Mouse (Mus musculus) heart, adult 11 months (tissue): ENCODE measurements around the gene Wasl.

ENCODE experiments used
- DNase-seq: peaks from one replicate; pipeline ENCODE4 v3.0.0; 2022

Wasl gene

DNA sequence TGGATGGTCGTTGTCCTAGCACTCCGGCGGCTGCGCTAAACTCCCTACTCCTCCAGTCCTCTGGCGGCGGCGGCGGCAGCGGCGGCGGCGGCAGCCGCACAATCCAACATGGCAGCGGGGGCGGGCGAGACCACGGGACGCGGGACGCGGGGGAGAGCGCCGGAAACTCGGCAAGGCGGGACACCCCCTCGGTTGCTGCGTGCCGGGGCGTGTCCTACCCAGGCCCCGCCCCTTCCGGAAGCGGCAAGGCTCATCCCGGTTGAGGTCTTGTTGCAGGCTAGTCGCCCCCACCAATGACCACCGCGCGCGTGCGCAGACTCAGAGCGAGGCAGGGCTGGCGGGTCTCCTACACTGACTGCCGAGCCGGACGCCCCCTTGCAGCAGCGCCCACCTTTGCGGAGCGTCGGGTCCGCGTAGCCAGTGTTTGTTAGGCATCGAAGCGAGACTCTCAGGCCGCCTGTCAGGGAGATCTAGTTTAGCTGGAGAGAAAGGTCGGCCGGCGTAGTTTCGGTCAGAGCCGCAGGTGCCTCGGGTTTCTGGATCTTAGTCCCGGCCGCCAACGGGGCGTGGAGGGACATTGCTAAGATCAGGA, at the start of gene Wasl:
Gene Wasl (minus strand): TSS at position 143 of the 592 bp plus-strand sequence.
- DNase-seq = peak; percentile 100

GRCm38 (mm10) chr6:24707499-24707898, 42.7 kb upstream of the Wasl start:
- peak; percentile 59 for DNase-seq

- DNase-seq = peak; percentile 66
Observed at GRCm38 (mm10) chr6:24707090-24707489, 42.3 kb upstream of the Wasl start.

DNA sequence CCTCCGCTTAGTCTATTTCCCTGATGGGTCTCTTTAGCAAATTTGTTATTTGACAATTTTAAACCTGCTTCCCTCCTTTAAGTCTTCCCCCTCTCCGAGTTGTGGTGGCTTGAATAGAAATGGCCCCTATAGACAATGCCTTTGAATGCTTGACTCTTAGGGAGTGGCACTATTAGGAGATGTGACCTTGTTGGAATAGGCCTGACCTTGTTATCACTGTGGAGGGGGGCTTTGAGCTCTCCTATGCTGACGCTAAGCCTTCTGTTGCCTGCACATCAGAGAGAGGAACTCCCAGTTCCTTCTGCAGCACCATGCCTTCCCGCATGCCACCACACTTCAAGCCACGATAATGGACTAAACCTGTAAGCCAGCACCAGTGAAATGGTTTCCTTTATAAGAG, 32.4 kb upstream of the Wasl start:
- DNase-seq = no peak

GRCm38 (mm10) chr6:24696117-24696516, 31.3 kb upstream of the Wasl start:
- DNase-seq = no peak

DNA sequence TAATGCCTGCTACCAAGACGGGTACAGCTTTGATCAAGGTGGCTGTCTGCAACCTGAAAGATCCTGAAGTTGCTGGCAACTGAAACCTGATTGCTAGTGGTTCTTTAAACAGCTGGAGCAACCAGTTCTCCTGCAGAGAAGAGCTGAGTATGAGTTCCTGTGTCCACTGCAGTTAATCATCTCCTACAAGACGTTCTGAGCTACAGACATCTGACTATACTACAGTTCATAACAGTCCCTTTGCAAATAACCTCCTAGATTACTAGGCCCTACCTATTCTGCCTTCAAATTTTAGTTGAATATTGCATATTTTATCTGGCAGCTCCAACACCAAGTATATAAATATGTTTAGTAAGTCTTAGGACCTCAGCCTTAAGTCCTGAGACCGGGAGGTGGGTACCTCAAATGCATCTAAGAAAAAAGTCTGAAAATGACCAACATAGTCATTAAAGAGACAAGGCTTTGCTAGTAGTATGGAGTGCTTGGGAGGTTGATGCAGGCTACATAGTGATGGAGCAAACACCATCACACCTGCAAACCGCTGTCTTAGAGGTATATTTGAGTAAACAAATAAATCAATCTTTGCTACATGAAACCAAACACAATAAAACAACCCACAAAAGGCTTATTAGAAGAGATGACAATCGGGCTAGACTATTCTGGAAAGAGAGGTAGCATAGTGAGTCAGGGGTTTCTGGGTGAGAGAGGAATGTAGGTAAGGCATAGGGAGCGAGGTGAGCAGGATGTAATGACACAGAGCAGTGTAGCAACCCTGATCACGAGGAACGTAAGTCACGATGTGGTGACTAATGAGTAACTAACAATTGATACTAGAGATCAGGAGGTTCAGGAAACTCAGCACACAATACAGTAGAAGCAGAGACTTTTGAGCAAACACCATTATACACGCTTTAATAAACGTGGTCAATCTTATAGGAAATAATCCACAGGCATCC, 29.9 kb upstream of the Wasl start:
- peak; percentile 35 for DNase-seq

- DNase-seq = no peak
Observed at GRCm38 (mm10) chr6:24687871-24688270, 23.1 kb upstream of the Wasl start.

GRCm38 (mm10) chr6:24683113-24683512, 18.3 kb upstream of the Wasl start:
- DNase-seq = no peak

DNA sequence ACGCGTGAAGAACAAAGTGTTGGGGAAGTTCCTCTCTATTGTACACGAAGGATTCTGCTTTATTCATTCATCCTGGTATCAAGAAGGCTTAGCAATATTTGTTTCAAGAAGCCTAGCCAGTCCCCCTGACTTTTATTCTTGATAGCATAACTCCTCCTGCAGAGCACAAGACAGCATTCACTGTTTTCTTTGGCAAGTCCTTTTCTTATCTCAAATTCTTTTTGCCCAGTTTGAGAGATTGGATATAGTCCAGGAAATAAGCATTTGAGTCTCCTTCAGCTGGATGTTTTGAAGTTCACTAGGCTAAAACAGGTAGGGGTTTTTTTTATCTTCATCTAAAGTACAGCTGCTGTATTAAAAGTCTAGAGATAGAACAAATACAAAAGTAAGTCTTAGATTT, 3.0 kb upstream of the Wasl start:
- no peak for DNase-seq

GRCm38 (mm10) chr6:24666248-24666647, 1.4 kb upstream of the Wasl start:
- DNase-seq = no peak

- peak; percentile 97 for DNase-seq
Observed at GRCm38 (mm10) chr6:24664133-24664866, 509 bp downstream of the Wasl start.

DNA sequence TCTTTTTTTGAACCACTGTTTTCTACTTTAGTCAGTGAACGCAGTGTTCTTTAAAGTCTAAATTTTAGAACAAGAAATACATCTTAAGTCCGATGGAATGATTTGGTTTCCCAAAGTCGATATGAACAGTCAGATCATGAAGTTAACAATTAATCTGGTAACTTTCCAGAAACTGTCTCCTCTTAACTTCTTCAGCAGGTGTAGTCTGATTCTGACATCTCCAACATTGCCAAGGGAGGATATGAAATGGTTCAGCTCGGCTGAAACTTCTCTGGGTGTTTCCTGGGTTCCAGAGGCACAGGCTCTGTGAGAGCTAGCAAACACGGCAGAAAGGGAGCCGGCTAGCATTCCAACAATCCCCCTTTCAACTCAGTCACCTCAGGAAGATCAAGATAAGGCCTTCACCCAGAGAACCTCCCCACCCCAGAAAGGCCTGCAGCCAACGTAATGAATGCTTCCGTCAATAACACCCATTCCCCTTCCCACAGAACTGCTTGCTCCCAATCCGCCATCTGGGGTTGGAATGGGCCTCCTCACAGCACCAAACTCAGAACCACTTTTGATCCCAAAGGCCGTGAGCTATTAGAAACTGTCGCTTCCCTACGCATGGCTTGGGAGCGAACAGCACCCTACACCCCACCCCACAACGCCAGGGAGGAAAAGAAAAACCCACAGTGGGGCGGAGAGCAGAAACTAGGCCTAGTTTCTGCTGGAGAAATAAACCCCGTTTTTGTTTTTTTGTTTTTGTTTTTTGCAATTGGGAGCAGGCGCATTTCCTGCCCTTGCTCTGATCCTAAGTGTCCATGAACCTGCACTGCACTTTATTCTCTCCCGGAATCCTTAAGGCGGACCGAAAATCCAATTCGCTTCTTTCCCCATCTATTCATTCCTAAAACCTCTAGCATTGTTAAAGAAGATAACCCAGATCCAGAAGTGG, 1.3 kb downstream of the Wasl start:
- peak; percentile 94 for DNase-seq

DNA sequence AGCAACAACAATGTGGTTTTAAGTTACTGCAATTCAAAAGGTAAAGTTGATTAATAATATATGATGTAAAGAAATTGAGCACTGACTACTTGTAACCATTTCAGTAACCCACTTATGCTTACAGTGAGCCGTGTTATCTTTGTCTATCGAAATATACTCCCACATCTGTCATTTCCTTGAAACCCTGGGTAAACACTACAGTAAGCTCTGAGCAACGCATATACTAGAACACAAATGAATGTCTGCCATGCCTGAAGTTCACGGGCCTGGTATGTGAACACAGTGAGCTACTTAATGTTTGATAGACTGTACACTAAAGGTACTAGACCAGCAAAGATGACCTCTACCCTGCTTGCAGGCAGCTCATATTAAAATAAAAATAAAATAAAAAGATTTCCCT, 2.3 kb downstream of the Wasl start:
- DNase-seq = peak; percentile 60

- DNase-seq = no peak
Observed at GRCm38 (mm10) chr6:24661879-24662278, 2.9 kb downstream of the Wasl start.

DNA sequence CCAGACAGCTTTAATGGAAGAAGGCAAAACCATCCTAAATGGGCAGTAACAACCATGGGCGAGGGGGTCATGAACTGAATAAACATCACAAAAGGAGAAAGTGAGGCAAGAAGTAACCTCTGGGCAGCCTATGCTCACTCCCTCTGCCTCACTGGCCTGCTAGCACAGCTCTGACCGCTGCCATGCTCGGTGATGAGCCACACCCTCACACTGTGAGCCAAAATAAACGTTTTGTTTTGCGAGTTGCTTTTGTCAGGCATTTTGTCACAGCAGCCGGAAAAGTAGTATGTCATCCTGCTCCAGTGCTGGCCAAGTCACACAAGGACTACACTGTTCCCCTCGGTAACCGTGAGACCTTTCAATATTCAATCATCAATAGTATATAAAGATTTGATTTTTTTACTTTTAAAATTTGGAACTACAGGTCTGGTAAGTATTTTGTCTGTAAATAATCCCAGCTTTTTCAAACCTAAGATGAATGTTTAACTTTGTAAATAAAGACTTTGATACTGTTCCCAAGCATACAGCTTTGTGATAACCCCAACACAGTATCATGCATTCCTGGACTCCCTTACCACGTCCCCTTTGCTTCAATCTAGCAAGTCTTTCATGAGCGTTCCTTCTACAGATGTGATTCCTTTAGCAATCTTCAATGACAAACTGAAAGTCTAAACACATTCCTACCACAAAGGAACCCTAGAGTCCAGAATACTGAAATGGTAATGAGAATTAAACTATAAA, 7.0 kb downstream of the Wasl start:
- DNase-seq = peak; percentile 91

- peak; percentile 89 for DNase-seq
Observed at GRCm38 (mm10) chr6:24656094-24656493, 8.7 kb downstream of the Wasl start.

- DNase-seq = peak; percentile 86
Observed at GRCm38 (mm10) chr6:24651538-24651937, 13.3 kb downstream of the Wasl start.

DNA sequence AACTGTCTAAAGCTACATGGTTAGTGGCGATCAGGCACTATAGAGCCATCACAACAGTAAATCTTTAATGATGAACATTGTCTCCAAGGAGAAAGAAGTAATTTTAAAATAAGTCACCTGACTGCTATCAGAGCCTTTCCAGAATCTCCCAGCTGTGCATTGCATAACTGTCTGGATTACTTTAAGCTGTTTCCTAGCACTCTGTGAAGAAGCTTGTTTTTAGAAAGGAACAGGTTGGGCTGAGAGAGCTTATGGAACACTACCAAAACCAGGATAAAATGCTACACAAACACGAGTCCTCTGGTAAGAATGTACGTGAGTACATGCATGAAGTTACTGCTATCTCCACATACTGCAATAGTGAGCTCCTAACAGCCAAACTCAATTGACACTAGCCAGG, 14.1 kb downstream of the Wasl start:
- DNase-seq = peak; percentile 57

DNA sequence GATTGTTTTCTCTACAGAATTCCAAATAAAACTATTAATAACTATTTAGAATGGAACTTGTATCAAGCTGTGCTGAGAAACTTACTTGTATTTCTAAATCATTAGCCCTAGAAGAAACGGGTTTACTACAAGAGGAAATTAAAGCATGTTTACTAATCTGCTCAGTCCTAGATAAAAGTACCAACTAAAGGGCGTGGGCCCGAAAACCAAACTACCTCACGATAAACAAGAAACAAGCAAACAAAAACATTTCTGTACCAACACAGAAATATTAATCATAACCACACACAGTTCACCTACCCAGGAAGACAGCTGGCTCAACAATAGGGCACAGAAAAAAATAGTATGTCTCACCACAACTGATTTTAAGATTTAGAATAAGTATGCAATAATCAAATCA, 16.4 kb downstream of the Wasl start:
- no peak for DNase-seq

DNA sequence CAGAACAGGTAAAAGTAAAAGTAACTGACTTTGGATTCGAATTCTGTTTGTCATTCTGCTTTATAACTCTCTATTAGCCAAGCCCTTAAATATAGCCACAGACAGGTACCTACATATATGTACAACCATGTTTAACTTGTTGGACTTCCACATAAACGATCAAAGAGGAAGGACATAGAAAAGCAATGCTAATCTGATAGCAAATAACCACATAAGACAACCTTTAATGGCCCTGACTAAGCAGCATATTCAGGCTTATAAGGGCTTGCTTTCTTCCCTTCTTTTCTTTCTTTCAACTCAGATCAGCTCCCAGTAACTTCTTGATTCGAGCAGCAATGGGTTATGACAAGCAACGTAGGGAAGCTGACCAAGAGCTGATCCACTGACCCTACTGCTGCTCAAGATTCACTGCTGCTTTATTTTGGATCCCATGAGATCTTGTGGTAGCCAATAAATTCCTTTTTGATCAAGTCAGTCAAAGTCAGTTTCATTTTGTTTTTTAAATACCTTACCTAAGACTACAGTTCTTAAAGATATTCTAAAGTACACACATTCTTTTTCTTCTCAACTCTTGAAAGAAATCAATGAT, 17.6 kb downstream of the Wasl start:
- peak; percentile 74 for DNase-seq

GRCm38 (mm10) chr6:24645346-24646053, 19.3 kb downstream of the Wasl start:
- peak; percentile 77 for DNase-seq
